Mouse (Mus musculus) heart, adult 2 months (tissue): ENCODE measurements around the gene Pla2g4b. TPM values are rescaled to one million over a fixed set of nuclear protein-coding genes. Genes with fewer than 3 reads are reported as not detected.

Experiments used
- DNase-seq, 2 experiments: peaks; one replicate each; pipeline ENCODE4 v3.0.0; 2021
- H3K27ac ChIP-seq: fragments of 200-600 bp; 2 replicates; pipeline ENCODE4 v1.8.1; 2022
- H3K27me3 ChIP-seq: fragments of 200-500 bp; 2 replicates; pipeline ENCODE4 v1.6.1; 2012; ENCODE audit warnings: mild to moderate bottlenecking, low read length, inconsistent platforms, mixed read lengths; ENCODE audit not compliant: control insufficient read depth, insufficient read depth
- H3K36me3 ChIP-seq: fragments of 200-500 bp; 2 replicates; pipeline ENCODE4 v1.6.1; 2012; ENCODE audit warnings: low read length, inconsistent platforms; ENCODE audit not compliant: control insufficient read depth, insufficient read depth
- H3K4me1 ChIP-seq: fragments of 200-500 bp; 2 replicates; pipeline ENCODE4 v1.6.1; 2011; ENCODE audit warnings: low read length; ENCODE audit not compliant: control insufficient read depth, insufficient read depth
- H3K4me3 ChIP-seq: fragments of 200-600 bp; 2 replicates; pipeline ENCODE4 v1.8.1; 2022
- H3K79me2 ChIP-seq: fragments of 200-500 bp; replicated peaks from 2 replicates; pipeline ENCODE4 v1.6.1; 2012; ENCODE audit warnings: mild to moderate bottlenecking, inconsistent platforms, low read length, moderate library complexity, mixed read lengths; ENCODE audit not compliant: control insufficient read depth, insufficient read depth
- H3K9ac ChIP-seq: fragments of 200-500 bp; 2 replicates; pipeline ENCODE4 v1.6.1; 2012; ENCODE audit warnings: low read depth, mild to moderate bottlenecking, control low read depth, inconsistent platforms, low read length, mixed read lengths
- CTCF ChIP-seq: fragments of 200-600 bp; IDR thresholded peaks from 2 replicates; pipeline ENCODE4 v1.8.1; 2022; ENCODE audit warnings: antibody characterized with exemption, mild to moderate bottlenecking, moderate library complexity
- EP300 ChIP-seq: fragments of 200-500 bp; IDR thresholded peaks from 2 replicates; pipeline ENCODE4 v1.6.1; 2011; ENCODE audit warnings: low read depth, low read length, control low read depth; ENCODE audit not compliant: insufficient read depth
- POLR2A ChIP-seq: fragments of 200-500 bp; IDR thresholded peaks from 2 replicates; pipeline ENCODE4 v1.6.1; 2011; ENCODE audit warnings: mild to moderate bottlenecking, low read depth, low read length, control low read depth; ENCODE audit not compliant: insufficient read depth
- WGBS: fragments of 180-500 bp; shearing (Covaris S2); methylation state at CpG from one replicate; pipeline ENCODE4 v1.1.7; 2018; 5-methylcytosine and 5-hydroxymethylcytosine counted together
- intact Hi-C: fragments of 180-260 bp; cut with DNase I; formaldehyde crosslinking; loops from one replicate; pipeline ENCODE4 v1.15.1; 2025
- polyA plus RNA-seq: library from polyadenylated mRNA; depleted of rRNA; stranded (reverse); fragments of >200 nt; gene quantifications from 2 replicates; pipeline ENCODE4 v1.2.3, GENCODE M21; 2012
- total RNA-seq, 2 experiments: library from RNA; stranded (reverse); gene quantifications; 2 replicates each; pipeline ENCODE4 v1.2.3; 2021

Pla2g4b gene
- total and polyA plus RNA-seq, 3 experiments, result 1.6 to 3.3 (median 1.9) TPM

DNA sequence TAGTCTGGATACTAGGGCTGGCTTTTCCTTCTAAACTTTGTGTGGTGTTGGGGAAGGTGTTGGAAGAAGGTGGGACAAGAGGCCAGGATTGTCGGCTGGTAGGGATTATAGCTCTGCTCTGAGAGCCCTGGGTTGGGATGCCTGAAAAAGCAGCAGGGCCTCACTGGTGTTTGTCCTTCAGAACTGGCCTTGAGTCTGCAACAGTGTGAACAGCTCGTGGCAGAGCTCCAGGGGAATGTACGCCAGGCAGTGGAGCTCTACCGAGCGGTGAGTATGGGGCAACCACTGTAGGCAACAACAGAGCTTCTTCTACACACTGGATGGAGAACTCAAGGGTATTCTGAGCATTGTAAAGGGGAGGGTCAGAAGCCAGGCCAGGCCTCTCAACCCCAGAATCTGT lies 8.9 kb upstream of the Pla2g4b start:
- peak; percentile 61 to 68 for DNase-seq
- H3K27me3 ChIP-seq, result no peaks in the 10 kb centered on the region
- H3K4me1 ChIP-seq, result peaks cover 2% of the 10 kb centered on the region
- no peaks in the 10 kb centered on the region for H3K36me3 ChIP-seq
- H3K4me3 ChIP-seq, result no peak overlapping the region
- 60% methylated on average over 5 of the region's 5 CpGs for WGBS
- peak overlapping the region; percentile 61 for H3K27ac ChIP-seq
- TF ChIP-seq EP300 (0 out of 2 replicates have a peak, but pooled peaks have one; percentile 18), CTCF (no peak), POLR2A (no peak)
- intact Hi-C loops, result no loop called here
- H3K79me2 ChIP-seq, result no peaks in the 10 kb centered on the region
- no peak overlapping the region for H3K9ac ChIP-seq

DNA sequence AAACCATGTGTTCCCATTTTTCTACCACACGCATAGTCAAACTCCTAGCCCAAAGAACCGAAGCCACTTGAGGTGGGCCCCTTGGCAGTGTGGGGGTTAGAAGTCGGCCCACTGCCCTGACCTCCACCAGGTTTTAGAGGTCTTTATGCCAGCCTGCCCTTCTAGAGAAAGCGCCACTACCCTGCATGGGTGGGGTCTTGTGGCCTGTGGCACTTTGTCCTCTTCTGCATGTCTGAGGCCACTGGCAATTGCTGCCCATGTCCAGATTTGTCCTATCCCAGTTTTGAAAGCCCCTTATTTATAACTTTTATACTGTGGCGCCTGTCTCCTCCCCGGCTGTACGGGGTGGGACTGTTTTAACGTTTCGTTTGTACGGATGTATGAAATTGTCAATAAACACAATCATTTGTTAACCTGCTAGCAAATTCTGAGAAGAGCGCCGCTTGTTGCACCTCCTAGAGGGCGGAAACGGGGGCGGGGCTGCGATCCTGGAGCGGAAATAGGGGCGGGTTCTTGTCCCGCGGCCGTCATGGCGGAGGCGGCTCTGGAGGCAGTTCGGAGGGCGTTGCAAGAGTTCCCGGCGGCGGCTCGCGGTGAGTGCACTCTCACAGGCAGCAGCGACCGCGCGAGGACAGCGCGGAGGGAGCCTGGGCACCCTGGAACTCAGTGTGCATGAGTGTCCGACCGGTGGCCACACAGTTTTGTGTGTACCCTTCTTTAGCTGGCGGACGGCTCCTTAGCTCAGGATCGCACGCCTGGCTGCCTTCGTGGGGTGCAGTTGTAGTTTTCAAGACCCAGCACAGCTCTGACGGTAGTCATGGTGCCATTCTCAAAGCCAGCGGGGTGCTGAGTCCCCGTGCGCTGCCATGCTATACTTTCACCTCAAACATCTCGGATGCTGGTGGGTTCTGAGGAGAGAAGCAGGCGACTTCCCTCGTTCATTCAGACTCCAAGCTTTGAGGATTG lies 6.0 kb upstream of the Pla2g4b start, which contains the start of the genes Jmjd7 and Gm28042:
Gene Jmjd7 (plus strand): TSS at position 500 of the 966 bp plus-strand sequence.
Gene Gm28042 (plus strand): TSS at position 510 of the 966 bp plus-strand sequence.
- H3K27ac ChIP-seq, result peak within 1 kb of the TSS; percentile 79
- H3K36me3 ChIP-seq, result no peaks in the 10 kb centered on the region
- H3K4me3 ChIP-seq, result peak within 1 kb of the TSS; percentile 92
- peak within 1 kb of the TSS; percentile 73 for H3K9ac ChIP-seq
- intact Hi-C loops, result loop anchor here (5.0 kb wide), 1 partner anchor 55 kb away; the partner anchor contains the start of gene Mapkbp1
- peak; percentile 65 for TF ChIP-seq POLR2A
- TF ChIP-seq EP300, result 0 out of 2 replicates have a peak, but pooled peaks have one; percentile 6
- peak; percentile 46 for TF ChIP-seq CTCF
- no peaks in the 10 kb centered on the region for H3K79me2 ChIP-seq
- no peaks in the 10 kb centered on the region for H3K27me3 ChIP-seq
- peaks cover 2% of the 10 kb centered on the region for H3K4me1 ChIP-seq
- DNase-seq, result peak; percentile 93 to 94
- 5% methylated on average over 50 of the region's 50 CpGs for WGBS

DNA sequence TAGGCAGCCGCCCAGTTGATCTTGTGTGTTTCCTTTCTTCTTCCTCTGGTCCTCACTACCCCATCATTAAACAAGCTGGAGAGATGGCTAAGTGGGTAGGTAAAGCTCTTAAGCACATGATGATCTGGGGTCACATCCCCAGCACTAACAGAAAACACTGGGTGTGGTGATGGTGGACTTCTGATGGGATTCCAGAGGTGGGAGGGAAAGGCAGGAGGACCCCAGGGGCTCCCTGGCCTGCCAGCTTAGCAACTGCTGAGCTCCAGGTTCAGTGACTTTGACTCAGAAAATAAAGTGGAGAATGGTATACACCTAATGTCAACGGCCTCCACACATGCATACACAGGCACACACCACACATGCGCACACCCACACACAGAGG lies 5.3 kb upstream of the Pla2g4b start:
- Histone ChIP-seq H3K4me1 (peaks cover 2% of the 10 kb centered on the region), H3K9ac (peak overlapping the region; percentile 73), H3K4me3 (peak overlapping the region; percentile 92), H3K79me2 (no peaks in the 10 kb centered on the region), H3K27ac (peak overlapping the region; percentile 79), H3K27me3 (no peaks in the 10 kb centered on the region), H3K36me3 (no peaks in the 10 kb centered on the region)
- no peak for DNase-seq
- WGBS, result 47% methylated on average over 3 of the region's 3 CpGs
- intact Hi-C loops, result loop anchor here (5.0 kb wide), 1 partner anchor 56 kb away; the partner anchor contains the start of gene Mapkbp1
- TF ChIP-seq POLR2A (no peak), EP300 (no peak), CTCF (no peak)

DNA sequence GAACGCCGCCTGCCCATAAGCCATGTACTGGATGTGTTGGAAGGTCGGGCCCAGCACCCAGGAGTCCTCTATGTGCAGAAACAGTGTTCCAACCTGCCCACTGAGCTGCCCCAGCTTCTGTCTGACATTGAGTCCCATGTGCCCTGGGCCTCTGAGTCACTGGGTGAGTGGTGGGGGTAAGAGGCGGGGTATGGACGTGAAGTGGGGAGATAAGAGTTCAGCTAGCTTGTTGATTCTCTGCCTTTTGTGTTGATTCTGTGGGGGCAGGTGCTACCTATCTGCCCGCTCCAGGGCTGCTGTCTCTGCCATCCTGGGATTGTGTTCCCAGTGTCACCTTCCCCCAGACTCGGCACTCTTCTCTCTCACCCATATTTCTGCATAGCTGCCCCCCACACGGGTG lies 2.8 kb upstream of the Pla2g4b start:
- Histone ChIP-seq H3K4me3 (no peak overlapping the region), H3K36me3 (no peaks in the 10 kb centered on the region), H3K9ac (no peak overlapping the region), H3K79me2 (no peaks in the 10 kb centered on the region), H3K27me3 (no peaks in the 10 kb centered on the region), H3K27ac (no peak overlapping the region), H3K4me1 (peaks cover 2% of the 10 kb centered on the region)
- intact Hi-C loops, result no loop called here
- TF ChIP-seq CTCF, result no peak
- TF ChIP-seq POLR2A, result no peak
- TF ChIP-seq EP300, result no peak
- no peak for DNase-seq
- 88% methylated on average over 8 of the region's 8 CpGs for WGBS

DNA sequence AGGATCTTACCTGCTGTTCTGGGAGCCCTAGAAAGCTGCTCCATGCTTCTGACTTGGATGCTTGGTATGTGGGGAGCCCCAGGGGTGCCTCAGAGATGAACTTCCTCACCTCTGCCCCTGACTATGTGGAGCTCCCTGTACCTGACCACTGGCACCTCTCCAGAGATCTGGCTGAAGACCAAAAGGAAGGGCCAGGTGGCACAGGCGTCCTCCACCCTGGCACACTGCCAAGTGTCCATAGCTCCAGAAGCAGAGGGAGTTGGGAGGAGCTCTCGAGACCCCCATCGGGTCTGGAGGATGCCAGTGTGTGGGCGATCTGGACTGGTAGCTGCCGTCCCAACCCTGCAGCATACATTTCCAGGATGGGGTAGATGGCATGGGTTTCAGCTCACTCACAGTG lies 509 bp downstream of the Pla2g4b start:
- no peak for DNase-seq
- H3K27ac ChIP-seq, result no peak overlapping the region
- WGBS, result 61% methylated on average over 5 of the region's 5 CpGs
- no peak overlapping the region for H3K9ac ChIP-seq
- intact Hi-C loops, result no loop called here
- TF ChIP-seq EP300, result no peak
- TF ChIP-seq POLR2A, result no peak
- TF ChIP-seq CTCF, result no peak
- no peaks in the 10 kb centered on the region for H3K27me3 ChIP-seq
- H3K79me2 ChIP-seq, result no peaks in the 10 kb centered on the region
- H3K4me1 ChIP-seq, result no peaks in the 10 kb centered on the region
- H3K36me3 ChIP-seq, result no peaks in the 10 kb centered on the region
- no peak overlapping the region for H3K4me3 ChIP-seq

DNA sequence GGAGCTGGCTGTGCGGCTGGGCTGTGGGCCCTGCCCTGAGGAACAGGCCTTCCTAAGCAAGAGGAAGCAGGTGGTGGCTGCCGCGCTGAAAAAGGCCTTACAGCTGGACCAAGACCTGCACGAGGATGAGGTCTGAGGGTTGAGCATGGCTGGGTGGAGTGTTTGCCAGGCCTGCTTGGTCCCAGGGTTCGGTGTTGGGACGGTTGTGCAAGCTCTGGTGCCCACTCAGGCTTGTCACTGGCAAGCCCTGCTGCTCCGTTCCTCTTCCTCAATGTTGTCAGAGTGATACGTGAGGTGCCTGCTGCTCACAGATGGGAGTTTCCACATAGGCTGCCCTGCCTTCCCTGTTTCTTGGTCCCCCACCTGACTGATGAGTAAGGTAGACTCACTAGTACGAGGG lies 4.5 kb downstream of the Pla2g4b start:
- Histone ChIP-seq H3K36me3 (no peaks in the 10 kb centered on the region), H3K27me3 (no peaks in the 10 kb centered on the region), H3K4me1 (no peaks in the 10 kb centered on the region), H3K79me2 (no peaks in the 10 kb centered on the region), H3K4me3 (no peak overlapping the region), H3K27ac (no peak overlapping the region), H3K9ac (no peak overlapping the region)
- no peak for DNase-seq
- TF ChIP-seq POLR2A, result no peak
- no peak for TF ChIP-seq EP300
- no peak for TF ChIP-seq CTCF
- intact Hi-C loops, result no loop called here
- 78% methylated on average over 9 of the region's 9 CpGs for WGBS
